Mouse (Mus musculus) T-cell, adult 2 months (primary cell): Measurements from ENCODE around the gene Mrrf.

Experiments used
- DNase-seq: peaks from one replicate; pipeline ENCODE4 v3.0.0; 2022; ENCODE audit warnings: low spot score

Gene Mrrf

GRCm38 (mm10) chr2:36230967-36231366 is 94.8 kb downstream of the Mrrf start:
- DNase-seq, result no peak

GRCm38 (mm10) chr2:36234526-36235368 is 98.6 kb downstream of the Mrrf start:
- no peak for DNase-seq

- no peak for DNase-seq
These were observed 99.7 kb downstream of the Mrrf start for GRCm38 (mm10) chr2:36235917-36236316.

GRCm38 (mm10) chr2:36236889-36237288 is 100.7 kb downstream of the Mrrf start:
- no peak for DNase-seq

- no peak for DNase-seq
These were observed 101.4 kb downstream of the Mrrf start for GRCm38 (mm10) chr2:36237557-36237956.

GRCm38 (mm10) chr2:36238467-36238866 is 102.3 kb downstream of the Mrrf start:
- DNase-seq, result no peak

GRCm38 (mm10) chr2:36238951-36239350 is 102.8 kb downstream of the Mrrf start:
- no peak for DNase-seq
